ENCODE assay signal across 17 mouse cellular contexts in genomic region chr5:96954466-96955027, GRCm38 (mm10). TPM values are rescaled to one million over a fixed set of nuclear protein-coding genes. Genes with fewer than 3 reads are reported as not detected.
DNase-seq lines count a peak whose midpoint lies in the region; ATAC-seq and TF ChIP-seq lines count a peak whose summit lies in the region.
"Had no signal": no experiment of that assay in that cellular context is flagged by ENCODE, and none has a peak within 500 bp of the region (broad histone marks: within the 10 kb centered on the region; RNA-seq: fewer than 3 reads in every experiment).

No protein-coding gene starts in this region.

- no peak for DNase-seq in forebrain, postnatal 0 days
- no peak for DNase-seq in left cerebral cortex, adult 2 months (ENCODE audit: extremely low spot score in 1 of 2, low spot score in 2 of 2)
- DNase-seq in left cerebral cortex, postnatal 36 days (ENCODE audit: low spot score in 2 of 2): no peak
- no peak for DNase-seq in lung, postnatal 14 days
- DNase-seq: adrenal gland, postnatal 14 days; cerebellum, adult 18-20 months; gastrocnemius, postnatal 10 days; heart, postnatal 36 days had no signal

- intact Hi-C loops in left cerebral cortex, adult 2 months (cut with DNase I): no loop called here
- intact Hi-C loops in left cerebral cortex, postnatal 36 days (cut with DNase I): no loop called here

- peak overlapping the region; percentile 22; the same call in 1 of the 2 replicates for H3K4me2 ChIP-seq in forebrain, embryonic 12.5 days
- no peak overlapping the region; the same call in 1 of the 2 replicates for H3K4me2 ChIP-seq in forebrain, postnatal 0 days (ENCODE audit: low read depth)
- H3K4me2 ChIP-seq in forebrain, embryonic 13.5 days: peak overlapping the region; percentile 41
- no peak overlapping the region; the same call in 1 of the 2 replicates for H3K4me2 ChIP-seq in forebrain, embryonic 16.5 days (ENCODE audit: low read length)
- H3K4me2 ChIP-seq: heart, embryonic 12.5 days; hindbrain, embryonic 15.5 days had no signal

- no peaks in the 10 kb centered on the region for H3K9me3 ChIP-seq in forebrain, embryonic 12.5 days
- no peaks in the 10 kb centered on the region for H3K9me3 ChIP-seq in forebrain, postnatal 0 days (ENCODE audit: low read length)
- no peaks in the 10 kb centered on the region for H3K9me3 ChIP-seq in forebrain, embryonic 13.5 days (replicated peaks)
- H3K9me3 ChIP-seq in forebrain, embryonic 16.5 days (ENCODE audit: control insufficient read depth, low read length): no peaks in the 10 kb centered on the region
- H3K9me3 ChIP-seq: heart, embryonic 12.5 days; hindbrain, embryonic 15.5 days had no signal

- ATAC-seq in forebrain, embryonic 12.5 days (ENCODE audit: low FRiP score): peak; percentile 64; the same call in 1 of the 2 replicates
- no peak for ATAC-seq in forebrain, postnatal 0 days
- ATAC-seq in forebrain, embryonic 13.5 days: peak; percentile 41; the same call in 1 of the 2 replicates
- ATAC-seq in forebrain, embryonic 16.5 days: 0 out of 2 replicates have a peak, but pooled peaks have one; percentile 28
- ATAC-seq: activated CD4-positive, CD25-positive, alpha-beta regulatory T cell, adult 4 months; intestine, embryonic 16.5 days; Patski had no signal

- WGBS in forebrain, embryonic 12.5 days: 59% methylated on average over 10 of the region's 10 CpGs
- WGBS in forebrain, postnatal 0 days: 36% methylated on average over 10 of the region's 10 CpGs
- WGBS in forebrain, embryonic 13.5 days: 48% methylated on average over 10 of the region's 10 CpGs
- 32% methylated on average over 10 of the region's 10 CpGs for WGBS in forebrain, embryonic 16.5 days

- no peaks in the 10 kb centered on the region for H3K27me3 ChIP-seq in forebrain, embryonic 12.5 days
- H3K27me3 ChIP-seq in forebrain, postnatal 0 days (ENCODE audit: insufficient read depth, low read length): no peaks in the 10 kb centered on the region
- H3K27me3 ChIP-seq in forebrain, embryonic 13.5 days: no peaks in the 10 kb centered on the region
- H3K27me3 ChIP-seq in forebrain, embryonic 16.5 days (replicated peaks; ENCODE audit: control insufficient read depth, insufficient read depth, low read length): no peaks in the 10 kb centered on the region
- H3K27me3 ChIP-seq: CH12.LX; heart, embryonic 12.5 days; hindbrain, embryonic 15.5 days; Patski had no signal

- H3K9ac ChIP-seq in forebrain, embryonic 12.5 days: no peak overlapping the region
- H3K9ac ChIP-seq in forebrain, postnatal 0 days: no peak overlapping the region
- no peak overlapping the region for H3K9ac ChIP-seq in forebrain, embryonic 13.5 days
- H3K9ac ChIP-seq in forebrain, embryonic 16.5 days (replicated peaks; ENCODE audit: low read depth, low read length): no peak overlapping the region
- H3K9ac ChIP-seq: heart, embryonic 12.5 days; hindbrain, embryonic 15.5 days had no signal

- no peak overlapping the region for H3K27ac ChIP-seq in forebrain, embryonic 12.5 days
- no peak overlapping the region for H3K27ac ChIP-seq in forebrain, postnatal 0 days (ENCODE audit: low read depth, low read length)
- H3K27ac ChIP-seq in left cerebral cortex, adult 2 months: peak overlapping the region; percentile 16; the same call in 1 of the 2 replicates
- no peak overlapping the region for H3K27ac ChIP-seq in forebrain, embryonic 13.5 days
- H3K27ac ChIP-seq in forebrain, embryonic 16.5 days (ENCODE audit: low read length): no peak overlapping the region
- H3K27ac ChIP-seq: hindbrain, embryonic 15.5 days had no signal

- H3K4me3 ChIP-seq in forebrain, embryonic 12.5 days (replicated peaks): no peak overlapping the region
- no peak overlapping the region for H3K4me3 ChIP-seq in forebrain, postnatal 0 days (ENCODE audit: low read depth, low read length)
- no peak overlapping the region for H3K4me3 ChIP-seq in left cerebral cortex, adult 2 months
- H3K4me3 ChIP-seq in forebrain, embryonic 13.5 days: no peak overlapping the region
- H3K4me3 ChIP-seq in forebrain, embryonic 16.5 days (replicated peaks; ENCODE audit: low read length): no peak overlapping the region
- H3K4me3 ChIP-seq: heart, embryonic 12.5 days; hindbrain, embryonic 15.5 days had no signal

- H3K36me3 ChIP-seq in forebrain, embryonic 12.5 days (replicated peaks): no peaks in the 10 kb centered on the region
- no peaks in the 10 kb centered on the region for H3K36me3 ChIP-seq in forebrain, postnatal 0 days (ENCODE audit: insufficient read depth)
- H3K36me3 ChIP-seq in forebrain, embryonic 13.5 days (ENCODE audit: poor library complexity, severe bottlenecking): no peaks in the 10 kb centered on the region
- no peaks in the 10 kb centered on the region for H3K36me3 ChIP-seq in forebrain, embryonic 16.5 days (ENCODE audit: control insufficient read depth, insufficient read depth)
- H3K36me3 ChIP-seq: heart, embryonic 12.5 days; hindbrain, embryonic 15.5 days had no signal

- no peak for TF ChIP-seq CTCF in forebrain, postnatal 0 days (IDR thresholded peaks at IDR 0.05; ENCODE audit: low read depth)
- no peak for TF ChIP-seq CTCF in left cerebral cortex, adult 2 months (IDR thresholded peaks at IDR 0.05)

- H3K4me1 ChIP-seq in forebrain, embryonic 12.5 days: peaks cover 12% of the 10 kb centered on the region
- no peaks in the 10 kb centered on the region; the same call in 1 of the 2 replicates for H3K4me1 ChIP-seq in forebrain, postnatal 0 days (ENCODE audit: insufficient read depth)
- H3K4me1 ChIP-seq in forebrain, embryonic 13.5 days: peaks cover 14% of the 10 kb centered on the region
- H3K4me1 ChIP-seq in forebrain, embryonic 16.5 days (replicated peaks; ENCODE audit: control insufficient read depth, insufficient read depth, low read length): peaks cover 9% of the 10 kb centered on the region

RNA-seq across cellular contexts. Expression of gene Bmp2k, which starts 42.9 kb away (rescaled TPM):
- polyA plus RNA-seq in forebrain, embryonic 12.5 days (2016; fragmentation: Nextera tagmentation; extraction: Ambion mirVana): 9.2 TPM in 2 replicates
- 13.8 and 17.9 TPM in 2 replicates for total RNA-seq in forebrain, postnatal 0 days (2014; rRNA removed)
- polyA plus RNA-seq in forebrain, postnatal 0 days (2015; fragmentation: Nextera tagmentation; extraction: Ambion mirVana): 5.8 and 7.1 TPM in 2 replicates
- total RNA-seq in left cerebral cortex, adult 2 months (2021): 10 to 100 TPM; 11.9 to 12.4 TPM
- total RNA-seq in left cerebral cortex, postnatal 36 days (2021): 10 to 100 TPM; 12.6 to 12.9 TPM
- 7.6 and 9.3 TPM in 2 replicates for polyA plus RNA-seq in forebrain, embryonic 13.5 days (2015; fragmentation: Nextera tagmentation; extraction: Ambion mirVana)
- 7.2 and 8.3 TPM in 2 replicates for polyA plus RNA-seq in forebrain, embryonic 16.5 days (2015; fragmentation: Nextera tagmentation; extraction: Ambion mirVana)

Comparison
In these comparisons a context has a peak if more than half of its experiments do, and no peak if none do; other contexts are left out.
1. H3K4me2 ChIP-seq: peak in forebrain, embryonic 12.5 days (single experiment) and forebrain, embryonic 13.5 days (single experiment); none in forebrain, postnatal 0 days (single experiment) and forebrain, embryonic 16.5 days (single experiment).